Mouse (Mus musculus) heart, embryonic 14.5 days (tissue): ENCODE data around the gene Kcnj9. TPM values are rescaled to one million over a fixed set of nuclear protein-coding genes. Genes with fewer than 3 reads are reported as not detected.

Experiments
- ATAC-seq: fragments of 200-750 bp; cut with Nextera tagmentation; 2 replicates; pipeline ENCODE4 v1.8.0; 2017; ENCODE audit warnings: low read depth, moderate TSS enrichment; ENCODE audit not compliant: insufficient number of reproducible peaks, insufficient read depth, low FRiP score
- H3K27ac ChIP-seq, 2 experiments: fragments of 200-500 bp in 1 of 2; fragments of 300-500 bp in 1 of 2; sonication (generic) in 1 of 2; replicated peaks in 1 of 2; 2 replicates each; pipeline ENCODE4 v1.5.1; 2012 to 2014; ENCODE audit warnings: low read depth in 2 of 2, low read length in 2 of 2, control low read depth in 1 of 2, mild to moderate bottlenecking in 1 of 2, mixed read lengths in 1 of 2; ENCODE audit not compliant: control insufficient read depth in 1 of 2, insufficient read depth in 1 of 2
- H3K27me3 ChIP-seq: fragments of 300-500 bp; sonication (generic); 2 replicates; pipeline ENCODE4 v1.6.1; 2014; ENCODE audit warnings: mild to moderate bottlenecking, low read length, control low read depth; ENCODE audit not compliant: control insufficient read depth, insufficient read depth
- H3K36me3 ChIP-seq: fragments of 300-500 bp; sonication (generic); 2 replicates; pipeline ENCODE4 v1.6.1; 2014; ENCODE audit warnings: mild to moderate bottlenecking, control low read depth, low read length, mixed read lengths; ENCODE audit not compliant: control insufficient read depth, insufficient read depth
- H3K4me1 ChIP-seq, 2 experiments: fragments of 200-500 bp in 1 of 2; fragments of 300-500 bp in 1 of 2; sonication (generic) in 1 of 2; 2 replicates each; pipeline ENCODE4 v1.6.1; 2012 to 2014; ENCODE audit warnings: low read length in 2 of 2, control low read depth in 1 of 2, mixed read lengths in 1 of 2; ENCODE audit not compliant: control insufficient read depth in 2 of 2, insufficient read depth in 2 of 2
- H3K4me2 ChIP-seq: fragments of 300-500 bp; sonication (generic); 2 replicates; pipeline ENCODE4 v1.6.1; 2014; ENCODE audit warnings: mild to moderate bottlenecking, low read length
- H3K4me3 ChIP-seq, 2 experiments: fragments of 200-500 bp in 1 of 2; fragments of 300-500 bp in 1 of 2; sonication (generic) in 1 of 2; 2 replicates each; pipeline ENCODE4 v1.5.1; 2012 to 2014; ENCODE audit warnings: low read length in 2 of 2, mild to moderate bottlenecking in 2 of 2, control low read depth in 1 of 2, low read depth in 1 of 2, moderate library complexity in 1 of 2; ENCODE audit not compliant: control insufficient read depth in 1 of 2, insufficient read depth in 1 of 2
- H3K9ac ChIP-seq: fragments of 300-500 bp; sonication (generic); 2 replicates; pipeline ENCODE4 v1.6.1; 2014; ENCODE audit warnings: mild to moderate bottlenecking, low read length
- H3K9me3 ChIP-seq: fragments of 300-500 bp; sonication (generic); 2 replicates; pipeline ENCODE4 v1.6.1; 2016; ENCODE audit warnings: low read length, control low read depth; ENCODE audit not compliant: control insufficient read depth
- WGBS: fragments of 180-500 bp; shearing (Covaris S2); extraction: QIAGEN DNeasy Blood & Tissue Kit; methylation state at CpG from one replicate; pipeline ENCODE4 v1.1.7; 2014; 5-methylcytosine and 5-hydroxymethylcytosine counted together
- polyA plus RNA-seq: library from polyadenylated mRNA; unstranded; fragments of >200 nt; fragmentation: Nextera tagmentation; extraction: Ambion mirVana; gene quantifications from 2 replicates; pipeline ENCODE4 v1.2.1, GENCODE M21; 2014

Gene Kcnj9
- not detected in 2 replicates for polyA plus RNA-seq

DNA sequence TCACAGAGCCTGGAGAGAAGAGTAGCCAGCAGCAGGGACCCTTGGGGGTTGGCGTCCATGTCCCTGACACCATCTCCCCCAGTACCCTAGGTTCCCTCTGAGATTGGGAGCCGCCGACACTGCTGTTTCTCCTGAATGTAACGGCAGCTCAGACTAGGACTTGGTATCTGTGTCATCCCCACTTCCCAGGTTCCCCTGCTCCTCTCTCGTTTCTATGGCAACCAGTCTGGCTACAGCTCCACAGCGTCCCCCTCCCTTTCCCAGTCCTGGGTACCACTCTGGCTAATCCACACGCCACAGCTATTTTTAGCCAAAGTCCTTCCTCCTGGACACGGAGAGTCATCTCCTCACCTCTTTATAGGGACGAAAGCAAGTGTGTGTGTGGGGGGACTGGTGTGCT is at the start of gene Kcnj9:
Gene Kcnj9 (minus strand): TSS at position 188 of the 400 bp plus-strand sequence.
- ATAC-seq, result no peak
- no peak within 1 kb of the TSS for H3K4me3 ChIP-seq
- H3K9me3 ChIP-seq, result peaks cover 5% of the 10 kb centered on the region; the same call in 1 of the 2 replicates
- H3K9ac ChIP-seq, result no peak within 1 kb of the TSS
- H3K4me2 ChIP-seq, result no peak within 1 kb of the TSS
- H3K27ac ChIP-seq, result no peak within 1 kb of the TSS
- H3K36me3 ChIP-seq, result no peaks in the 10 kb centered on the region
- 13% methylated on average over 9 of the region's 9 CpGs for WGBS
- no peaks in the 10 kb centered on the region for H3K4me1 ChIP-seq
- peaks cover 75% of the 10 kb centered on the region for H3K27me3 ChIP-seq

GRCm38 (mm10) chr1:172376758-172377458 is 47.8 kb upstream of the Kcnj9 start:
- Histone ChIP-seq H3K9ac (peak overlapping the region; percentile 92), H3K4me2 (peak overlapping the region; percentile 97), H3K4me1 (peaks cover 5 to 16% of the 10 kb centered on the region in 2 experiments), H3K9me3 (no peaks in the 10 kb centered on the region), H3K27me3 (no peaks in the 10 kb centered on the region), H3K4me3 (peak overlapping the region; percentile 73 to 96), H3K36me3 (peaks cover 21% of the 10 kb centered on the region), H3K27ac (peak overlapping the region in 1 of 2 experiments; percentile 68; a peak in 2 of 4 replicates)
- WGBS, result 2% methylated on average over 62 of the region's 62 CpGs
- ATAC-seq, result no peak; the same call in 1 of the 2 replicates

GRCm38 (mm10) chr1:172376198-172376667 is 47.1 kb upstream of the Kcnj9 start, which contains the start of gene Pigm:
Pigm (plus strand) TSS chr1:172376546.
- Histone ChIP-seq H3K4me3 (peak within 1 kb of the TSS; percentile 73 to 96), H3K9me3 (no peaks in the 10 kb centered on the region), H3K27ac (peak within 1 kb of the TSS; percentile 69 to 85), H3K4me1 (peaks cover 5 to 16% of the 10 kb centered on the region in 2 experiments), H3K9ac (peak within 1 kb of the TSS; percentile 92), H3K4me2 (peak within 1 kb of the TSS; percentile 97), H3K36me3 (peaks cover 18% of the 10 kb centered on the region), H3K27me3 (no peaks in the 10 kb centered on the region)
- under 1% methylated on average over 39 of the region's 39 CpGs for WGBS
- peak; percentile 96 for ATAC-seq

- no peak for ATAC-seq
- H3K4me3 ChIP-seq, result no peak overlapping the region
Measured at GRCm38 (mm10) chr1:172368768-172369418, 39.8 kb upstream of the Kcnj9 start.

DNA sequence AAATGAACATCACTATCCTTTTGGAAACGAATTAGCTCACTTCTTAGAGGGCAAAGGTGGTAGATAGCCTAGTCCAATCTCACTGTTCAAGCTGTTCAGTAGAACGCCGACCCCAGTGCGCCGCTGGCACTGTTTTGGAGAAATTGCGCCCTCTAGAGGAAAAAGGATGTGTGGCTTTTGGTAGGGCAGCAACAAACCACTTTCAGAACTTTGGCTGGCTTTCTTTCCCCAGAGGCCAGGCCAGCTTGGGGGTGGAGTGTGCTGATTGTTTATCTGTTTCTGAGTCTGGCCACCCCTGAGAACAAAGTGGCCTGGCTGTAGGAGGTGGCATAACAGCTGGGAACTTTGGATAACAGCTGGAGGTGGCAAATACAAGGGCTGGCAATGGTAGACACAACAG is 35.6 kb upstream of the Kcnj9 start:
- Histone ChIP-seq H3K36me3 (no peaks in the 10 kb centered on the region), H3K9ac (no peak overlapping the region), H3K27me3 (peaks cover 15% of the 10 kb centered on the region), H3K4me1 (peaks cover 2 to 5% of the 10 kb centered on the region in 2 experiments; a peak in 3 of 4 replicates), H3K4me3 (no peak overlapping the region), H3K9me3 (no peaks in the 10 kb centered on the region), H3K4me2 (no peak overlapping the region; the same call in 1 of the 2 replicates), H3K27ac (no peak overlapping the region)
- WGBS, result 9% methylated on average over 6 of the region's 6 CpGs
- ATAC-seq, result no peak

More at GRCm38 (mm10) chr1:172368768-172369418, 39.8 kb upstream of the Kcnj9 start:
- peak overlapping the region; percentile 50 for H3K4me2 ChIP-seq
- no peaks in the 10 kb centered on the region for H3K9me3 ChIP-seq
- WGBS, result 16% methylated on average over 23 of the region's 23 CpGs
- H3K27me3 ChIP-seq, result peaks cover 14% of the 10 kb centered on the region
- H3K9ac ChIP-seq, result no peak overlapping the region
- H3K27ac ChIP-seq, result no peak overlapping the region
- no peaks in the 10 kb centered on the region for H3K36me3 ChIP-seq
- peaks cover 2 to 5% of the 10 kb centered on the region in 2 experiments; a peak in 3 of 4 replicates for H3K4me1 ChIP-seq

GRCm38 (mm10) chr1:172358341-172358740 is 29.2 kb upstream of the Kcnj9 start:
- Histone ChIP-seq H3K9ac (no peak overlapping the region), H3K36me3 (no peaks in the 10 kb centered on the region), H3K4me2 (no peak overlapping the region), H3K4me3 (no peak overlapping the region), H3K27me3 (peaks cover 20% of the 10 kb centered on the region), H3K9me3 (no peaks in the 10 kb centered on the region), H3K27ac (no peak overlapping the region), H3K4me1 (no peaks in the 10 kb centered on the region)
- no peak for ATAC-seq
- 67% methylated on average over 10 of the region's 10 CpGs for WGBS

- H3K36me3 ChIP-seq, result no peaks in the 10 kb centered on the region
- no peaks in the 10 kb centered on the region for H3K4me1 ChIP-seq
- ATAC-seq, result no peak
- H3K27ac ChIP-seq, result no peak overlapping the region
- H3K4me3 ChIP-seq, result no peak overlapping the region
- no peak overlapping the region for H3K9ac ChIP-seq
- no peak overlapping the region for H3K4me2 ChIP-seq
- no peaks in the 10 kb centered on the region for H3K9me3 ChIP-seq
- H3K27me3 ChIP-seq, result peaks cover 20% of the 10 kb centered on the region
- WGBS, result 4% methylated on average over 1 of the region's 1 CpGs
Measured at GRCm38 (mm10) chr1:172357550-172357949, 28.4 kb upstream of the Kcnj9 start.
